ENCODE assay signal across 10 mouse cellular contexts in genomic region chr10:93288336-93288735, GRCm38 (mm10). TPM values are rescaled to one million over a fixed set of nuclear protein-coding genes. Genes with fewer than 3 reads are reported as not detected.
A peak's percentile ranks its signal among the peaks of the same experiment; 100 is the strongest.
DNase-seq lines count a peak whose midpoint lies in the region; ATAC-seq lines count a peak whose summit lies in the region.
"Had no signal": no experiment of that assay in that cellular context is flagged by ENCODE, and none has a peak within 500 bp of the region (broad histone marks: within the 10 kb centered on the region; RNA-seq: fewer than 3 reads in every experiment).

No protein-coding gene starts in this region.

- no peak overlapping the region for H3K9ac ChIP-seq in heart, embryonic 15.5 days
- no peak overlapping the region for H3K9ac ChIP-seq in neural tube, embryonic 14.5 days (replicated peaks; ENCODE audit: low read depth, low read length)
- H3K9ac ChIP-seq in neural tube, embryonic 15.5 days (replicated peaks), result no peak overlapping the region
- H3K9ac ChIP-seq: stomach, embryonic 15.5 days had no signal

- no peaks in the 10 kb centered on the region for H3K27me3 ChIP-seq in heart, embryonic 15.5 days
- H3K27me3 ChIP-seq in neural tube, embryonic 14.5 days (ENCODE audit: control insufficient read depth, insufficient read depth, low read length), result no peaks in the 10 kb centered on the region
- H3K27me3 ChIP-seq in neural tube, embryonic 15.5 days (replicated peaks), result no peaks in the 10 kb centered on the region
- H3K27me3 ChIP-seq: stomach, embryonic 15.5 days had no signal

- H3K27ac ChIP-seq in heart, embryonic 15.5 days, result peak overlapping the region; percentile 69
- no peak overlapping the region for H3K27ac ChIP-seq in neural tube, embryonic 14.5 days (ENCODE audit: low read depth, low read length)
- no peak overlapping the region for H3K27ac ChIP-seq in neural tube, embryonic 15.5 days (replicated peaks)
- H3K27ac ChIP-seq in brown adipose tissue, adult 24 weeks (replicated peaks; ENCODE audit: low read depth, low read length), result peak overlapping the region; percentile 96; the same call in 1 of the 2 replicates
- H3K27ac ChIP-seq: stomach, embryonic 15.5 days had no signal

- H3K9me3 ChIP-seq in heart, embryonic 15.5 days (replicated peaks), result no peaks in the 10 kb centered on the region
- H3K9me3 ChIP-seq in neural tube, embryonic 14.5 days (ENCODE audit: control insufficient read depth, low read length), result no peaks in the 10 kb centered on the region
- no peaks in the 10 kb centered on the region for H3K9me3 ChIP-seq in neural tube, embryonic 15.5 days (replicated peaks)
- H3K9me3 ChIP-seq: stomach, embryonic 15.5 days had no signal

- no peak for DNase-seq in heart, postnatal 25 days (ENCODE audit: low spot score)
- peak; percentile 86 for DNase-seq in testis, postnatal 10 days (ENCODE audit: low spot score)
- DNase-seq in spleen, postnatal 36 days (ENCODE audit: low spot score in 2 of 2), result no peak

- WGBS in heart, embryonic 15.5 days, result 22% methylated on average over 4 of the region's 4 CpGs
- WGBS in neural tube, embryonic 14.5 days, result 62% methylated on average over 4 of the region's 4 CpGs
- 51% methylated on average over 4 of the region's 4 CpGs for WGBS in neural tube, embryonic 15.5 days

- peak; percentile 42 for ATAC-seq in heart, embryonic 15.5 days (replicated peaks; ENCODE audit: insufficient number of reproducible peaks, insufficient read depth, low FRiP score, low read depth)
- peak; percentile 22; the same call in 1 of the 2 replicates for ATAC-seq in neural tube, embryonic 14.5 days (ENCODE audit: low read depth)
- no peak for ATAC-seq in neural tube, embryonic 15.5 days (ENCODE audit: low FRiP score)
- ATAC-seq: hindbrain, embryonic 16.5 days had no signal

- intact Hi-C loops in heart, postnatal 25 days (cut with DNase I), result loop anchor here (10.0 kb wide), 1 partner anchor 224 kb away; no protein-coding TSS in a partner anchor

- H3K4me3 ChIP-seq in heart, embryonic 15.5 days, result no peak overlapping the region
- H3K4me3 ChIP-seq in neural tube, embryonic 14.5 days (ENCODE audit: low read depth, low read length), result no peak overlapping the region
- no peak overlapping the region for H3K4me3 ChIP-seq in neural tube, embryonic 15.5 days (replicated peaks)
- no peak overlapping the region for H3K4me3 ChIP-seq in brown adipose tissue, adult 24 weeks (ENCODE audit: insufficient read depth, low read depth, low read length)
- H3K4me3 ChIP-seq: erythroblast, embryonic 14.5 days; stomach, embryonic 15.5 days had no signal

- H3K4me2 ChIP-seq in heart, embryonic 15.5 days, result no peak overlapping the region
- no peak overlapping the region for H3K4me2 ChIP-seq in neural tube, embryonic 14.5 days (ENCODE audit: low read depth, low read length)
- no peak overlapping the region for H3K4me2 ChIP-seq in neural tube, embryonic 15.5 days
- H3K4me2 ChIP-seq: stomach, embryonic 15.5 days had no signal

- peaks cover 50% of the 10 kb centered on the region for H3K4me1 ChIP-seq in heart, embryonic 15.5 days (replicated peaks)
- H3K4me1 ChIP-seq in neural tube, embryonic 14.5 days (ENCODE audit: control insufficient read depth, insufficient read depth, low read length), result peaks cover 9% of the 10 kb centered on the region; the same call in 1 of the 2 replicates
- peaks cover 12% of the 10 kb centered on the region for H3K4me1 ChIP-seq in neural tube, embryonic 15.5 days
- H3K4me1 ChIP-seq in brown adipose tissue, adult 24 weeks (ENCODE audit: control insufficient read depth, insufficient read depth, insufficient read length, low read length), result peaks cover 32% of the 10 kb centered on the region

- 0 out of 2 replicates have a peak, but pooled peaks cover 4% of the 10 kb centered on the region for H3K36me3 ChIP-seq in heart, embryonic 15.5 days
- no peaks in the 10 kb centered on the region for H3K36me3 ChIP-seq in neural tube, embryonic 14.5 days (ENCODE audit: control insufficient read depth, insufficient read depth, low read length)
- no peaks in the 10 kb centered on the region for H3K36me3 ChIP-seq in neural tube, embryonic 15.5 days
- H3K36me3 ChIP-seq: stomach, embryonic 15.5 days had no signal

RNA-seq across cellular contexts. Expression of gene Elk3, which starts 22.6 kb away (rescaled TPM):
- polyA plus RNA-seq in heart, embryonic 15.5 days (2015; fragmentation: Nextera tagmentation; extraction: Ambion mirVana), result 31.7 and 33.5 TPM in 2 replicates
- 10 to 100 TPM; 45.1 to 48.7 TPM for total RNA-seq in heart, postnatal 25 days (2021)
- 5.7 and 10.8 TPM in 2 replicates for polyA plus RNA-seq in neural tube, embryonic 14.5 days (2014; fragmentation: Nextera tagmentation; extraction: Ambion mirVana)
- 8.6 and 10.1 TPM in 2 replicates for polyA plus RNA-seq in neural tube, embryonic 15.5 days (2015; fragmentation: Nextera tagmentation; extraction: Ambion mirVana)
- polyA plus RNA-seq in brown adipose tissue, adult 24 weeks (2012; ENCODE audit: insufficient read depth, insufficient read length, missing spikeins), result 8.0 and 14.4 TPM in 2 replicates

Comparison
In these comparisons a context has a peak if more than half of its experiments do, and no peak if none do; other contexts are left out.
1. H3K27ac ChIP-seq: peak in heart, embryonic 15.5 days (single experiment) and brown adipose tissue, adult 24 weeks (single experiment); none in neural tube, embryonic 14.5 days (single experiment) and neural tube, embryonic 15.5 days (single experiment).